Mouse (Mus musculus) midbrain, embryonic 11.5 days (tissue): ENCODE data around the gene Parp8. TPM values are rescaled to one million over a fixed set of nuclear protein-coding genes. Genes with fewer than 3 reads are reported as not detected.
"Not testable (repeated sequence)": the region's sequence is repeated elsewhere in the genome, so short reads cannot be mapped to it uniquely, and the experiment has no call there.

Source experiments
- ATAC-seq: fragments of 200-750 bp; cut with Nextera tagmentation; 2 replicates; pipeline ENCODE4 v1.8.0; 2017; ENCODE audit warnings: moderate TSS enrichment, moderate library complexity; ENCODE audit not compliant: low FRiP score
- DNase-seq: peaks from one replicate; pipeline ENCODE4 v3.0.0; 2015; ENCODE audit warnings: low spot score; ENCODE audit errors: missing footprints
- H3K27ac ChIP-seq: fragments of 300-500 bp; sonication (generic); 2 replicates; pipeline ENCODE4 v1.5.1; 2014; ENCODE audit warnings: low read depth, low read length
- H3K27me3 ChIP-seq: fragments of 300-500 bp; sonication (generic); 2 replicates; pipeline ENCODE4 v1.6.1; 2014; ENCODE audit warnings: mild to moderate bottlenecking, low read length, moderate library complexity, mixed read lengths; ENCODE audit not compliant: control insufficient read depth, insufficient read depth
- H3K36me3 ChIP-seq: fragments of 300-500 bp; sonication (generic); 2 replicates; pipeline ENCODE4 v1.6.1; 2014; ENCODE audit warnings: mild to moderate bottlenecking, low read length, moderate library complexity, mixed read lengths; ENCODE audit not compliant: control insufficient read depth, insufficient read depth
- H3K4me1 ChIP-seq: fragments of 300-500 bp; sonication (generic); 2 replicates; pipeline ENCODE4 v1.6.1; 2014; ENCODE audit warnings: low read length; ENCODE audit not compliant: control insufficient read depth, insufficient read depth
- H3K4me2 ChIP-seq: fragments of 300-500 bp; sonication (generic); 2 replicates; pipeline ENCODE4 v1.6.1; 2014; ENCODE audit warnings: mild to moderate bottlenecking, moderate library complexity
- H3K4me3 ChIP-seq: fragments of 300-500 bp; sonication (generic); 2 replicates; pipeline ENCODE4 v1.5.1; 2014; ENCODE audit warnings: low read depth, low read length
- H3K9ac ChIP-seq: fragments of 300-500 bp; sonication (generic); 2 replicates; pipeline ENCODE4 v1.6.1; 2014; ENCODE audit warnings: low read length
- H3K9me3 ChIP-seq: fragments of 300-500 bp; sonication (generic); 2 replicates; pipeline ENCODE4 v1.6.1; 2016; ENCODE audit warnings: low read length; ENCODE audit not compliant: control insufficient read depth
- WGBS: fragments of 180-500 bp; shearing (Covaris S2); extraction: QIAGEN DNeasy Blood & Tissue Kit; methylation state at CpG from one replicate; pipeline ENCODE4 v1.1.7; 2014; 5-methylcytosine and 5-hydroxymethylcytosine counted together
- polyA plus RNA-seq: library from polyadenylated mRNA; unstranded; fragments of >200 nt; fragmentation: Nextera tagmentation; extraction: Ambion mirVana; gene quantifications from 2 replicates; pipeline ENCODE4 v1.2.1, GENCODE M21; 2014

Parp8 gene
- polyA plus RNA-seq, 1 experiment from 2014 or later: 13.3 TPM

DNA sequence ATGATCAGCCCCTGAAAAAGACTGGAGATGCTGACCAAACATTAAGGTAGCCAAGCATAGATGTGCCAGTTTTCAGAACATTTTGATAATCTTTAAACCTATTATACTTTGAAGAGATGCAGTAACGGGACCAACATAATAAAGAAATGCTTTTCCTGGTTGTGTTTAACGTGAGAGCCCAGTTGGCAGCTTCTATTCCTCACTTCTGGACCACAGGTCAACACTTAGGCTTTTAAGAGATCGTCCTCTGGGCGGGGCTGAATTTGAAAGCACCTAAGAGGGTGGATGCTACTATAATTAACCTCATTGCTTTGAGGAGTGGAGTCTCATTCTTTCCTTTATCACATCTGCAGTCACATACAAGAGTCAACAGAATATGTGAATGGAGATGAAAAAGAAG, 78.8 kb downstream of the Parp8 start:
- H3K9me3 ChIP-seq: no peaks in the 10 kb centered on the region

DNA sequence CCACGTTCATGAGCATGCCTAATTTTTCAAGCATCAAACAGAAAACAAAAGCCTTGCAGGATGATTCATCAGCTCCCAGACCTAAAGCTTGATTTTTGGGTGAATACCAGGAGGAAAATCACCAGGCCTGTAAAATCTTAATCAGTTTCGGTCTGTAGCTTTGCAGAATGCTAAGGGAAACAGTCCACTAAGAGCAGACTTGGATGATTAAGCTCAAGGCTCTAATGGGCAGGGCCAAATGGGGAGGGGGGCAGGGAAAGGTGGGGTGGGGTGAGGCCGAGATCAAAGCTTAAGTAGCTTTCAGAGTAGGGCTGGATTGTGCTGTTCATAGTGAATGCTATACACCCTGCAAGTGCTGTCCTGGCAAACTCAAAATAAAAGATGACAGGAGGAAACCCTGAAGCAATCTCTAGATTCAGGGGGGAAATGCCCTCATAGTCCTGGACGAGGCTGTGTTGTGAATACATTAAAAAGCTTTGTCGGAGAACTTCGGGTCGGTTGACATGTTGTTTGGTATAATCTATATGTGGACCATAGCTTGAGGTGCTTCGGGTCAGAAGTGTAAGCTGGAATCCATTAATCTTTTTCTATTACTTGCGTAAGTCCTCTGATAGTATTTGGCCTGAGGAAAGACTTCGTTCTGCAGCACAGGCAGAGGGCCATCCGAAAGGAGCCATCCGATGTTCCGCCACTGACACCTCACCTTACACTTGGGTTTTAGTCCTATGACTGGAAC, 83.9 kb downstream of the Parp8 start:
- Histone ChIP-seq H3K4me2 (no peak overlapping the region), H3K27ac (no peak overlapping the region), H3K4me1 (peaks cover 5% of the 10 kb centered on the region), H3K9me3 (no peaks in the 10 kb centered on the region), H3K36me3 (no peaks in the 10 kb centered on the region), H3K27me3 (no peaks in the 10 kb centered on the region), H3K9ac (no peak overlapping the region), H3K4me3 (no peak overlapping the region)
- DNase-seq: peak; percentile 81
- ATAC-seq: peak; percentile 54; the same call in 1 of the 2 replicates
- WGBS: 77% methylated on average over 13 of the region's 13 CpGs

More for the DNA sequence above, 78.8 kb downstream of the Parp8 start:
- Histone ChIP-seq H3K4me3 (no peak overlapping the region), H3K36me3 (no peaks in the 10 kb centered on the region), H3K27ac (no peak overlapping the region), H3K27me3 (no peaks in the 10 kb centered on the region), H3K4me1 (peaks cover under 1% of the 10 kb centered on the region), H3K4me2 (no peak overlapping the region), H3K9ac (no peak overlapping the region)
- ATAC-seq: no peak
- peak; percentile 78 for DNase-seq
- WGBS: 87% methylated on average over 4 of the region's 4 CpGs

DNA sequence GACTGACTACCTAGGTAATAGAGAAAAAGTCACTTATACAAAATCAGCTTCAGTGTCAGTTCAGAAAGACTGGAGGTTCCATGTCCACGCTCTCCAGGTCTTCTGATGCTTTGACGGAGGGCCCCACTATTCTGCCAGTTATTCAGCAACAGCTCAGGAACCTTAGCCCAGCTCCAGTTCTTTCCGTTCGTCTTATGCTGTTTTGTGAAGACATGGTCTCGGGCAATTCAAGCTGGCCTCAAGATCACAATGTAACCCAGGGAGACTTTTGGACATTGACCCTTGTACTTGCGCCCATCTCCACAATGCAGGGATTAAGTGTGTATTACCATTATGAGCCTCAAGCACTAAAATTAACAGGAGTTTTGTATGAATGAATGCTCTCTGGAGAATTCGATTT, 84.6 kb downstream of the Parp8 start:
- Histone ChIP-seq H3K27ac (no peak overlapping the region), H3K36me3 (no peaks in the 10 kb centered on the region), H3K9ac (no peak overlapping the region), H3K4me3 (no peak overlapping the region), H3K27me3 (no peaks in the 10 kb centered on the region), H3K4me2 (no peak overlapping the region), H3K9me3 (no peaks in the 10 kb centered on the region), H3K4me1 (peaks cover 5% of the 10 kb centered on the region)
- ATAC-seq (no peak), DNase-seq (peak; percentile 77)
- WGBS: 67% methylated on average over 7 of the region's 7 CpGs

DNA sequence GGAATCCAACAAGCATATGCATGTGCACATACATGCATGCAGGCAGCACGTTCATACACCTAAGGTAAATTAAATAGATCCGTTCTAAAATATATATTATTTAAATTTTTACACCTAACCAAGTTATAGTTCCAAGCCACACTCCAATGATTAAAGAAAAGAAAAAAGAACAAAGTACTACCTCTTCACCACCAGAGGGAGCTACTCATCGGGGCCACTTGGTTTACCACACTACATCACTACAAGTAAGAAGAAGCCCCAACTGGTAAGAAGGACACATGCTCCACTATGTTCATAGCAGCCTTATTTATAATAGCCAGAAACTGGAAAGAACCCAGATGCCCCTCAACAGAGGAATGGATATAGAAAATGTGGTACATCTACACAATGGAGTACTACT, 88.3 kb downstream of the Parp8 start:
- H3K9me3 ChIP-seq, H3K9ac ChIP-seq, H3K4me3 ChIP-seq, ATAC-seq, H3K36me3 ChIP-seq, H3K27me3 ChIP-seq, H3K4me2 ChIP-seq, H3K4me1 ChIP-seq, H3K27ac ChIP-seq, DNase-seq: not testable (repeated sequence)
- 93% methylated on average over 3 of the region's 3 CpGs for WGBS

DNA sequence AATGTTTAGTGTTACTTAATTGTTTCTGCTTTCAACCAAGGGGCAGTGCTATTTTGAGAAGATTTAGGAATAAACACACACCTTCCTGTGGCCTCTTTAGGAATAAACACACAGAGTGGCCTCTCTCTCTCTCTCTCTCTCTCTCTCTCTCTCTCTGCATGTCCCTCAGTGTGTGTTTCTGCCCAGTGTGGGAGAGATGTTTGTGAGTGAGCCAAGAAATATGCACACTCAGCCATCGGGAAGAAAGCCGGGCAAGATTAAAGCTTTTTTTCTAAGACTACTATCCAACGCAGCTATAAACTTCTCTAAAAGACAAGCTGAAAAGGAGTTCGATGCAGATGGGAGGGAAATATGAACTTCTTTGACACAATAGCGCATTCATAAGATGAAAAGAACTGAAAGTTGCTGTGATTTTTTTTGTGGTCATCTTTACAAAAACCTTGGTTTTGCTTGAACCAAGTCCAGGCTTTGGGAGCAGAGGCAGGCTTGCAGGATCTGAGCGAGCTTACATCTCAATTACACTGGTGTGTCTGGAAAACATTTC, 107.9 kb downstream of the Parp8 start:
- no peak for DNase-seq
- Histone ChIP-seq H3K9me3 (no peaks in the 10 kb centered on the region), H3K4me2 (no peak overlapping the region), H3K36me3 (no peaks in the 10 kb centered on the region), H3K27ac (no peak overlapping the region), H3K4me3 (no peak overlapping the region), H3K27me3 (no peaks in the 10 kb centered on the region), H3K9ac (no peak overlapping the region), H3K4me1 (no peaks in the 10 kb centered on the region)
- ATAC-seq: no peak
- WGBS: 89% methylated on average over 6 of the region's 6 CpGs

DNA sequence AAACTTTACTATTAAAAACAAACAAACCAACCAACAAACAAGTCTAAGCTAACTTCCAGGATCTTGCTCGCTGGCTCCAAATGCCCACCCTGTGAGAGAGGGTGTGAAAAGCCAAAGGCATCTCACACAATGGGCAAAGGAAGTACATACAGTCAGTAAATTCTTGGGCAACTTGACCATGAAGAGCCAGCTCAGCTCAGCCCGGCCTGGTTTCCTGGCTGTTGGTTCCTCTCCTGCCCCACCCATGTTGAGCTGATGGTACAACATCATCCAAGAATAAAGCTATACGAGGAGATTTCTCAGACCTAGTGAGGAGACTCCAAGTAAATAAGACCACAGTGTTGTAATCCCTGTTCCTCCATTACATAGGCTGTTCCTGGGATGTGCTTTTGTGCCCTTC, 117.1 kb downstream of the Parp8 start:
- DNase-seq (peak; percentile 31), ATAC-seq (no peak)
- H3K9ac ChIP-seq: no peak overlapping the region
- H3K4me1 ChIP-seq: no peaks in the 10 kb centered on the region
- H3K27me3 ChIP-seq: no peaks in the 10 kb centered on the region
- H3K4me2 ChIP-seq: no peak overlapping the region
- H3K36me3 ChIP-seq: no peaks in the 10 kb centered on the region
- WGBS: 88% methylated on average over 3 of the region's 3 CpGs
- H3K9me3 ChIP-seq: no peaks in the 10 kb centered on the region
- H3K4me3 ChIP-seq: no peak overlapping the region
- no peak overlapping the region for H3K27ac ChIP-seq

DNA sequence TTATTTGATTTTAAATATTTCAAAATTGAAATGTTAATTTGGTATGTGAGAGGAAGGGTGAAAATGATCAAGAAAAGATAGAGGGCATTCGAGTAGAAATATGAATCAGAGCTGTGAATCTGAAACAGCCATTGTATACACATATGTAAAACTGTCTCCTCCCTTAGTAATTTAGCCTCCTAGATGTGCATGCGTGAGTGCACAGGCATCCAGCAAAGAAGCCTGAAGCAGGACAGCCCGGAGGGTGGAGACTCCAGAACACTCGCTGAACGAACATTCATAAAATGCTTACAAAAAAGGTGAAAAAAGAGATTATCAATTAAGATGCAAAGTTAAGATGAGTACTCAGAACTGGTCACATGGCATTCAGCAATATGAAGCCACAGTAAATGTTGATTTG, 121.9 kb downstream of the Parp8 start:
- Histone ChIP-seq H3K9me3 (no peaks in the 10 kb centered on the region), H3K36me3 (no peaks in the 10 kb centered on the region), H3K27me3 (no peaks in the 10 kb centered on the region), H3K9ac (no peak overlapping the region), H3K4me3 (no peak overlapping the region), H3K4me1 (no peaks in the 10 kb centered on the region), H3K4me2 (no peak overlapping the region), H3K27ac (no peak overlapping the region)
- 72% methylated on average over 5 of the region's 5 CpGs for WGBS
- ATAC-seq (no peak), DNase-seq (peak; percentile 35)

DNA sequence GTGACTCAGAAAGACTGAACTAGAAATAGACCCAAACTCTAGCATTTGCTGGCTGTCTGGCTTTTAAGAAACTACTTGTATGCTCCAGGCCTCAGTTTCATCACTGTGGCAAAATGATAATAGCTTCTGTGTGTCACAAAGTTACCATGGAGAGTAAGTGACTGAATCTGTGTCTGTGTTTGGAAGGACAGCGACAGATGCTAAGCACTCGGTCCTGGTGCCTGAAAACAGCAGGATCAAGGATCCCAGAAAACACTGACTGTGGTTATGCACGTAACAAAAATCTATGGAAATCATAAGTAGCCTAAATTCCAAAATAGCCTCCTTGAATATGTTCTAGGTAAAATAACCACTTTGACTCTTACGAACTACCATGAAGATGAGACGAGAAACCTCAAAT, 126.9 kb downstream of the Parp8 start:
- Histone ChIP-seq H3K36me3 (no peaks in the 10 kb centered on the region), H3K4me3 (no peak overlapping the region), H3K4me1 (no peaks in the 10 kb centered on the region), H3K27me3 (no peaks in the 10 kb centered on the region), H3K27ac (no peak overlapping the region), H3K9me3 (no peaks in the 10 kb centered on the region), H3K9ac (no peak overlapping the region), H3K4me2 (no peak overlapping the region)
- ATAC-seq (no peak), DNase-seq (no peak)
- WGBS: 90% methylated on average over 5 of the region's 5 CpGs

DNA sequence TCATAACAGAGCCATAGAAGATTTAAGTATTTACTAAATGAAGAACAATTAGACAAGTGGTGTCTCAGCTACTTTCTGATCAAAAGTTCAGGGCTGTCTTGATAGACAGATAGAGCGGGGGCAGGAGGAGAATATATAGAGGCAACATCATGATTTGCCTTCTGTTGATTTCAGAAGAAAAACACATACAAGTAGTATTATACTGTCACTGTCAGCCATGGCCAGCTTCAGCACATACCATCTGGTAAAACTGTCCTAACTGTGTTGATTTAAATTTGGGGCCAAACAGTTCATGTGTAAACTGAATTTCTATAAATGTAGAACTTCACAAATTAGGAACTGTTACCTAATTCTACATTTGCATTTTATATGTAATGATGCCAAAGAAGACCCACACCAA, 127.6 kb downstream of the Parp8 start:
- 95% methylated on average over 1 of the region's 1 CpGs for WGBS
- H3K4me1 ChIP-seq: no peaks in the 10 kb centered on the region
- ATAC-seq: no peak
- no peaks in the 10 kb centered on the region for H3K9me3 ChIP-seq
- H3K4me2 ChIP-seq: no peak overlapping the region
- no peak overlapping the region for H3K4me3 ChIP-seq
- DNase-seq: no peak
- no peaks in the 10 kb centered on the region for H3K36me3 ChIP-seq
- H3K27me3 ChIP-seq: no peaks in the 10 kb centered on the region
- no peak overlapping the region for H3K27ac ChIP-seq
- no peak overlapping the region for H3K9ac ChIP-seq
